Mouse (Mus musculus): ENCODE results near the gene Gpatch3.

GRCm38 (mm10) chr4:133574070-133574842, at the start of gene Gpatch3:
- peak; percentile 96 for TF ChIP-seq POLR2A (IDR thresholded peaks at IDR 0.05; ENCODE audit: low read depth, low read length)
- no peak for TF ChIP-seq CTCF (IDR thresholded peaks at IDR 0.05; ENCODE audit: borderline replicate concordance, insufficient read depth, low read length)

Data from embryonic fibroblast, embryonic 13.5 days (primary cell).